In genomic region chr9:118761953-118762590, GRCm38 (mm10) we compare ENCODE assay signal across 12 mouse cellular contexts.
A peak's percentile ranks its signal among the peaks of the same experiment; 100 is the strongest.
DNase-seq lines count a peak whose midpoint lies in the region; ATAC-seq lines count a peak whose summit lies in the region.
"Had no signal": no experiment of that assay in that cellular context is flagged by ENCODE, and none has a peak within 500 bp of the region (broad histone marks: within the 10 kb centered on the region; RNA-seq: fewer than 3 reads in every experiment).

No protein-coding gene starts in this region.

- H3K27ac ChIP-seq in forebrain, embryonic 10.5 days: 0 out of 2 replicates have a peak overlapping the region, but pooled peaks have one; percentile 5
- H3K27ac ChIP-seq in forebrain, embryonic 15.5 days (replicated peaks): no peak overlapping the region
- H3K27ac ChIP-seq in heart, embryonic 12.5 days (ENCODE audit: poor library complexity, severe bottlenecking): peak overlapping the region; percentile 1; the same call in 1 of the 2 replicates
- H3K27ac ChIP-seq: liver, embryonic 15.5 days had no signal

- no peak overlapping the region for H3K9ac ChIP-seq in forebrain, embryonic 15.5 days (replicated peaks)
- no peak overlapping the region for H3K9ac ChIP-seq in heart, embryonic 12.5 days
- H3K9ac ChIP-seq: liver, embryonic 15.5 days had no signal

- no peak overlapping the region for H3K4me2 ChIP-seq in forebrain, embryonic 15.5 days (replicated peaks)
- no peak overlapping the region for H3K4me2 ChIP-seq in heart, embryonic 12.5 days
- H3K4me2 ChIP-seq: liver, embryonic 15.5 days had no signal

- no peak overlapping the region for H3K4me3 ChIP-seq in forebrain, embryonic 10.5 days
- H3K4me3 ChIP-seq in forebrain, embryonic 15.5 days: no peak overlapping the region
- H3K4me3 ChIP-seq in heart, embryonic 12.5 days: no peak overlapping the region
- H3K4me3 ChIP-seq: liver, embryonic 15.5 days had no signal

- no peaks in the 10 kb centered on the region for H3K36me3 ChIP-seq in forebrain, embryonic 10.5 days (replicated peaks)
- no peaks in the 10 kb centered on the region for H3K36me3 ChIP-seq in forebrain, embryonic 15.5 days
- no peaks in the 10 kb centered on the region for H3K36me3 ChIP-seq in heart, embryonic 12.5 days
- H3K36me3 ChIP-seq: G1E; liver, embryonic 15.5 days had no signal

- no peak for ATAC-seq in forebrain, embryonic 15.5 days (replicated peaks)
- no peak for ATAC-seq in heart, embryonic 12.5 days (ENCODE audit: insufficient number of reproducible peaks, low FRiP score)
- ATAC-seq: activated CD4-positive, CD25-positive, alpha-beta regulatory T cell, adult 4 months had no signal

- H3K9me3 ChIP-seq in forebrain, embryonic 10.5 days: no peaks in the 10 kb centered on the region
- H3K9me3 ChIP-seq in forebrain, embryonic 15.5 days: no peaks in the 10 kb centered on the region
- 0 out of 2 replicates have a peak, but pooled peaks cover 3% of the 10 kb centered on the region for H3K9me3 ChIP-seq in heart, embryonic 12.5 days (replicated peaks)
- H3K9me3 ChIP-seq: liver, embryonic 15.5 days had no signal

- WGBS in forebrain, embryonic 10.5 days: 48% methylated on average over 8 of the region's 8 CpGs
- WGBS in forebrain, embryonic 15.5 days: 54% methylated on average over 8 of the region's 8 CpGs
- WGBS in heart, embryonic 12.5 days: 60% methylated on average over 8 of the region's 8 CpGs

- DNase-seq in forebrain, embryonic 10.5 days (ENCODE audit: extremely low spot score, low spot score): no peak
- peak; percentile 13 to 27 for DNase-seq in kidney, postnatal 4 days
- DNase-seq in kidney, adult 11 months: no peak
- DNase-seq in embryo, embryonic 10.5 days (ENCODE audit: low spot score): peak; percentile 53
- no peak for DNase-seq in frontal cortex, adult 2 months (ENCODE audit: extremely low spot score in 1 of 2, low spot score in 1 of 2)
- no peak for DNase-seq in spleen, postnatal 14 days (ENCODE audit: low spot score in 2 of 2)
- DNase-seq: thymus, postnatal 4 days had no signal

- H3K4me1 ChIP-seq in forebrain, embryonic 10.5 days: peaks cover 56% of the 10 kb centered on the region
- peaks cover 15% of the 10 kb centered on the region for H3K4me1 ChIP-seq in forebrain, embryonic 15.5 days
- peaks cover 41% of the 10 kb centered on the region for H3K4me1 ChIP-seq in heart, embryonic 12.5 days (replicated peaks)
- H3K4me1 ChIP-seq: liver, embryonic 15.5 days had no signal

- no peaks in the 10 kb centered on the region for H3K27me3 ChIP-seq in forebrain, embryonic 10.5 days (ENCODE audit: poor library complexity, severe bottlenecking)
- no peaks in the 10 kb centered on the region for H3K27me3 ChIP-seq in forebrain, embryonic 15.5 days
- no peaks in the 10 kb centered on the region for H3K27me3 ChIP-seq in heart, embryonic 12.5 days (replicated peaks)
- H3K27me3 ChIP-seq: liver, embryonic 15.5 days had no signal

Comparison
In these comparisons a context has a peak if more than half of its experiments do, and no peak if none do; other contexts are left out.
1. DNase-seq: peak in kidney, postnatal 4 days (2 of 2) and embryo, embryonic 10.5 days (single experiment); none in forebrain, embryonic 10.5 days (single experiment), kidney, adult 11 months (single experiment), frontal cortex, adult 2 months (0 of 2) and spleen, postnatal 14 days (0 of 2).